Mouse (Mus musculus): Measurements from ENCODE around the gene Omp.

Omp gene

GRCm38 (mm10) chr7:98103002-98103941 lies 42.0 kb downstream of the Omp start:
- DNase-seq (ENCODE audit: low spot score) = no peak

- no peak for DNase-seq (ENCODE audit: low spot score)
Measured at GRCm38 (mm10) chr7:98102488-98102887, 42.8 kb downstream of the Omp start.

- no peak for DNase-seq (ENCODE audit: low spot score)
Measured at GRCm38 (mm10) chr7:98097557-98097956, 47.7 kb downstream of the Omp start.

DNA sequence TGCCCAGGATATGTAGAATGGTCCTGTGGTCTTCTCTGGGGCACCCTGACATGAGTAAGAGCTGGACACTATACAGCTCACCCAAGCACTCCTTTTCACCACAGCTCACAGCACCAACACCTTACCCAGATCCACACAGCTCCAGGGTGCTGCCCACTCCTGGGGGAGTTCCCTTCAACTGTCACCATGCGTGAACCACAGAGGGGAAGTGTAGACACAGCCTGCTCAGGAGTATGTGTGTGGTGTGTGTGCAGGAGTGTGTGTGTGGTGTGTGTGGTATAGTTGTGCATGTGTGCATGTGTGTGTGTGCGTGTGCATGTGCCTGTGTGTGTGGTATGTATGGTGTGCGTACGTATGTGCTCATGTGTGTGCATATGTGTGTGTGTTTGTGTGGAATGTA lies 49.5 kb downstream of the Omp start:
- no peak for DNase-seq (ENCODE audit: low spot score)
